Mouse (Mus musculus) E14TG2a.4 (cell line): ENCODE results near the gene Ccnd2.
A peak's percentile ranks its signal among the peaks of the same experiment; 100 is the strongest.

Experiments used
- CTCF ChIP-seq: conservative IDR thresholded peaks from 2 replicates; pipeline ENCODE4 v1.5.1; 2014; ENCODE audit warnings: low read length
- NANOG ChIP-seq: IDR thresholded peaks from 2 replicates; pipeline ENCODE4 v1.6.1; 2014; ENCODE audit warnings: borderline replicate concordance, low read length, mixed read lengths
- POU5F1 ChIP-seq: IDR thresholded peaks from 2 replicates; pipeline ENCODE4 v1.6.1; 2014; ENCODE audit warnings: low read length, borderline replicate concordance

GRCm38 (mm10) chr6:127105107-127105506 is 46.9 kb downstream of the Ccnd2 start:
- TF ChIP-seq CTCF (peak; percentile 75), POU5F1 (no peak), NANOG (no peak)
